Mouse (Mus musculus): ENCODE measurements around the gene Sema6b.

DNA sequence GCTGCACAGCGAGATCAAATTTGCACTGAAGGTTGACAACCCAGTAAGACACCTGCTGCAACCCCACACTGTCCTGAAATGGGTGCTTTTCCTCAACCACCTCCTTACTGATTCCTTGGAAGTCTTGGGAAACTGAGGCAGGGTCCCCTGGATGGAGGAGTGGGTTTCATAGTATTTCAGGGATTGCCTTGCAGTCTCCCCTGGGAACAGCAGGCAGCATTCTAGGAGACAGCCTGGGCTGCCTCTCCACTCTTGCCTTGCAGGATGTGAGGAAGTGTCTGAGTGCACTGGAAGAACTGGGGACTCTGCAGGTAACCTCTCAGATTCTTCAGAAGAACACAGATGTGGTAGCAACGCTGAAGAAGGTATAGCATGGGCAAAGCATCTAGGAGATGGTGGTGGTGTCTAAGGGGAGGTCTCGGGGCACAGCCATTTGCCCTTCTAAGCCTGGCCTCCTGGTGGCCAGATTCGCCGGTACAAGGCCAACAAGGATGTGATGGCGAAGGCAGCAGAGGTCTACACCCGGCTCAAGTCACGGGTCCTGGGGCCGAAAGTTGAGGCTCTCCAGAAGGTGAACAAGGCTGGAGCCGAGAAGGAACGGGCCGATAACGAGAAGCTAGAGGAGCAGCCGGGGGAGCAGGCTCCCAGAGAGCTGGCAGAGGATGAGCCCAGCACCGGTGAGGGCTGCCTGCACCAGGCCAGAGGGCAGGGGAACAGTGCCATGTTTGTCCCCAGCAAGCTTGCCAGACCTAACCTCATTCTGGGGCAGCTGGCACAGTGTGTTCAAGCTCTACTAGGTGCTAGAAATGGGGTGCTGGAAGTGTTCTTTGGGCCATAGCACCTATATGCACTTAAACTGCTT, 41.2 kb downstream of the Sema6b start:
- no peak for TF ChIP-seq TAL1 (IDR thresholded peaks at IDR 0.05; ENCODE audit: low read length)
- TF ChIP-seq GATA1 (IDR thresholded peaks at IDR 0.05; ENCODE audit: low read length), result no peak
